ENCODE assay signal across 8 mouse cellular contexts in the genomic region with DNA sequence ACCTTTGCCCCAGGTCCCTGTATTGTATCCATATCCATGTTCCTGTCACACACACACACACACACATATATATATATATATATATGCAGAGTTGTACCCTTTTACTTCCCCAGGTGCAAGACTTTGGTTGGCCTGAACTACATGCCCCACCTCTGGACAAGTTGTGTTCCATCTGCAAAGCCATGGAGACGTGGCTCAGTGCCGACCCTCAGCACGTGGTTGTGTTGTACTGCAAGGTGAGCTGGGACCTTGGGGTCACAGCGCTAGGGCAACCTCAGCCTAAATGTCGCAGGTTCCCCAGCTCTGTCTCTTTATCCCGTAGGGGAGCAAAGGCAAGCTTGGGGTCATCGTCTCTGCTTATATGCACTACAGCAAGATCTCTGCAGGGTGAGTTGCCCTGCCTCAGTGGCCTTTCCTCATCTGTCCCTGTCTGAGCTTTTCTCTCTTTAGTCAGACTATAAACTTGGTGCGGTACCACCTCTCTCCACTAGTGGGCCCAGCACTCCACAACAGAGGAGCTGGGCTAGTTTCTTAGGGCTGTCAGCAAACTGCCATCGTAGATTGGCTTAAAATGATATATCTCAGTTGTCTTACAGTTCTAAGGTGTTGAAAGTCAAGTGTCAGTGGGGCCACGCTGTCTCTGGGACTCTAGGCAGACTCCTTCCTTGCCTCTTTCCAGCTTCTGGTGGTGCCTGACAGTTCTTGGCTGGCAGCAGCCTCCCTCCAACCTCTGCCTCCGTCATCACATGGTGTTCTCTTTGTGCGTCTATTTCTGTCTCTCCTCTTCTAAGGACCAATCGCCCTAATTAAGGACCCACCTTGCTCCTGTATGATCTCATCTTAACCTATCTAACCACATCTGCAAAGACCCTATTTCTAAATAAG. TPM values are rescaled to one million over a fixed set of nuclear protein-coding genes. Genes with fewer than 3 reads are reported as not detected.
DNase-seq lines count a peak whose midpoint lies in the region; ATAC-seq and TF ChIP-seq lines count a peak whose summit lies in the region.

No protein-coding gene starts in this region.

- H3K27me3 ChIP-seq in heart, embryonic 12.5 days (replicated peaks) = peaks cover 12% of the 10 kb centered on the region; the same call in 1 of the 2 replicates

- 0 out of 2 replicates have a peak overlapping the region, but pooled peaks have one; percentile 9 for H3K27ac ChIP-seq in heart, embryonic 12.5 days (ENCODE audit: poor library complexity, severe bottlenecking)

- peaks cover 61% of the 10 kb centered on the region for H3K36me3 ChIP-seq in heart, embryonic 12.5 days

- no peak overlapping the region for H3K9ac ChIP-seq in heart, embryonic 12.5 days

- peak; percentile 20; the same call in 1 of the 2 replicates for TF ChIP-seq POLR2A in lung, adult 2 months (IDR thresholded peaks at IDR 0.05; ENCODE audit: borderline replicate concordance, extremely low read depth, low read depth, low read length)

- H3K9me3 ChIP-seq in heart, embryonic 12.5 days (replicated peaks) = no peaks in the 10 kb centered on the region

- peak overlapping the region; percentile 64; the same call in 1 of the 2 replicates for H3K4me2 ChIP-seq in heart, embryonic 12.5 days

- H3K4me3 ChIP-seq in lung, adult 2 months (replicated peaks; ENCODE audit: extremely low read depth, low read depth, low read length) = no peak overlapping the region
- H3K4me3 ChIP-seq in heart, embryonic 12.5 days = no peak overlapping the region

- 46% methylated on average over 13 of the region's 13 CpGs for WGBS in lung, adult 2 months
- WGBS in heart, embryonic 12.5 days = 34% methylated on average over 13 of the region's 13 CpGs

- ATAC-seq in activated CD4-positive, CD25-positive, alpha-beta regulatory T cell, adult 4 months = peak; percentile 62
- ATAC-seq in heart, embryonic 12.5 days (ENCODE audit: insufficient number of reproducible peaks, low FRiP score) = no peak
- peak; percentile 58 for ATAC-seq in megakaryocyte-erythroid progenitor cell, adult 5-6 weeks (replicated peaks; ENCODE audit: low FRiP score, low TSS enrichment, poor library complexity, severe bottlenecking)

- DNase-seq in lung, adult 2 months = peak; percentile 61
- no peak for DNase-seq in lung, postnatal 25 days (ENCODE audit: low spot score)
- DNase-seq in embryo, embryonic 10.5 days (ENCODE audit: low spot score) = peak; percentile 88
- DNase-seq in kidney, postnatal 4 days = peak; percentile 86 to 88
- peak; percentile 73 to 88 for DNase-seq in spleen, postnatal 4 days (ENCODE audit: low spot score in 2 of 2)

- peaks cover 28% of the 10 kb centered on the region for H3K4me1 ChIP-seq in lung, adult 2 months (ENCODE audit: control insufficient read depth, insufficient read depth, low read length)
- H3K4me1 ChIP-seq in heart, embryonic 12.5 days (replicated peaks) = peaks cover 67% of the 10 kb centered on the region

- peak; percentile 61 for TF ChIP-seq CTCF in lung, adult 2 months (IDR thresholded peaks at IDR 0.05; ENCODE audit: insufficient read depth, low read length)

RNA-seq across cellular contexts. Expression of gene Tns2, which starts 7.7 kb away (rescaled TPM):
- polyA plus RNA-seq in lung, adult 2 months (2012; rRNA removed) = 255 and 329 TPM in 2 replicates
- 1 to 10 TPM; 1.5 to 2.9 TPM for polyA plus RNA-seq in activated CD4-positive, CD25-positive, alpha-beta regulatory T cell, adult 4 months (2017; shearing (Covaris generic))
- 35.3 and 38.7 TPM in 2 replicates for polyA plus RNA-seq in heart, embryonic 12.5 days (2016; fragmentation: Nextera tagmentation; extraction: Ambion mirVana)
- total RNA-seq in megakaryocyte-erythroid progenitor cell, adult 5-6 weeks (2014; fragmentation: Nextera tagmentation) = not detected in 2 replicates
- total RNA-seq in megakaryocyte-erythroid progenitor cell, adult 5-6 weeks (2017) = not detected in 2 replicates

RNA-seq across cellular contexts. Expression of gene Spryd3, which starts 28.1 kb away (rescaled TPM):
- polyA plus RNA-seq in lung, adult 2 months (2012; rRNA removed) = 40.8 and 55.2 TPM in 2 replicates
- polyA plus RNA-seq in activated CD4-positive, CD25-positive, alpha-beta regulatory T cell, adult 4 months (2017; shearing (Covaris generic)) = 10 to 100 TPM; 19.5 to 42.0 TPM
- 19.8 and 20.9 TPM in 2 replicates for polyA plus RNA-seq in heart, embryonic 12.5 days (2016; fragmentation: Nextera tagmentation; extraction: Ambion mirVana)
- 19.6 and 21.5 TPM in 2 replicates for total RNA-seq in megakaryocyte-erythroid progenitor cell, adult 5-6 weeks (2014; fragmentation: Nextera tagmentation)
- total RNA-seq in megakaryocyte-erythroid progenitor cell, adult 5-6 weeks (2017) = 14.4 and 18.7 TPM in 2 replicates

RNA-seq across cellular contexts. Expression of gene Eif4b, which starts 34.4 kb away (rescaled TPM):
- 47.3 and 87.1 TPM in 2 replicates for polyA plus RNA-seq in lung, adult 2 months (2012; rRNA removed)
- 100 to 1,000 TPM in 1 of 2 experiments, 10 to 100 TPM in 1; 87.7 to 132 TPM for polyA plus RNA-seq in activated CD4-positive, CD25-positive, alpha-beta regulatory T cell, adult 4 months (2017; shearing (Covaris generic))
- 79.9 and 80.2 TPM in 2 replicates for polyA plus RNA-seq in heart, embryonic 12.5 days (2016; fragmentation: Nextera tagmentation; extraction: Ambion mirVana)
- 328 and 355 TPM in 2 replicates for total RNA-seq in megakaryocyte-erythroid progenitor cell, adult 5-6 weeks (2014; fragmentation: Nextera tagmentation)
- 527 and 549 TPM in 2 replicates for total RNA-seq in megakaryocyte-erythroid progenitor cell, adult 5-6 weeks (2017)

RNA-seq across cellular contexts. Expression of gene Igfbp6, which starts 36.2 kb away (rescaled TPM):
- polyA plus RNA-seq in lung, adult 2 months (2012; rRNA removed) = 337 and 400 TPM in 2 replicates
- under 1 TPM in 1 of 2 experiments, not detected in 1; 0.81 TPM for polyA plus RNA-seq in activated CD4-positive, CD25-positive, alpha-beta regulatory T cell, adult 4 months (2017; shearing (Covaris generic))
- 1.7 and 2.5 TPM in 2 replicates for polyA plus RNA-seq in heart, embryonic 12.5 days (2016; fragmentation: Nextera tagmentation; extraction: Ambion mirVana)
- total RNA-seq in megakaryocyte-erythroid progenitor cell, adult 5-6 weeks (2014; fragmentation: Nextera tagmentation) = not detected in 2 replicates
- not detected in 2 replicates for total RNA-seq in megakaryocyte-erythroid progenitor cell, adult 5-6 weeks (2017)

RNA-seq across cellular contexts. Expression of gene Soat2, which starts 42.4 kb away (rescaled TPM):
- polyA plus RNA-seq in lung, adult 2 months (2012; rRNA removed) = 1.1 and 1.2 TPM in 2 replicates
- 1 to 10 TPM; 1.2 to 1.5 TPM for polyA plus RNA-seq in activated CD4-positive, CD25-positive, alpha-beta regulatory T cell, adult 4 months (2017; shearing (Covaris generic))
- polyA plus RNA-seq in heart, embryonic 12.5 days (2016; fragmentation: Nextera tagmentation; extraction: Ambion mirVana) = 0.87 and 1.2 TPM in 2 replicates
- total RNA-seq in megakaryocyte-erythroid progenitor cell, adult 5-6 weeks (2014; fragmentation: Nextera tagmentation) = 12.8 and 15.4 TPM in 2 replicates
- 8.9 and 11.2 TPM in 2 replicates for total RNA-seq in megakaryocyte-erythroid progenitor cell, adult 5-6 weeks (2017)
